Mouse (Mus musculus) neural tube, embryonic 12.5 days (tissue): ENCODE results near the gene Stxbp5l. TPM values are rescaled to one million over a fixed set of nuclear protein-coding genes. Genes with fewer than 3 reads are reported as not detected.
A peak's percentile ranks its signal among the peaks of the same experiment; 100 is the strongest.

Experiments
- ATAC-seq: fragments of 200-750 bp; cut with Nextera tagmentation; 2 replicates; pipeline ENCODE4 v1.8.0; 2017; ENCODE audit warnings: low read depth, mild to moderate bottlenecking, moderate TSS enrichment, moderate library complexity; ENCODE audit not compliant: low FRiP score
- H3K27ac ChIP-seq: fragments of 300-500 bp; sonication (generic); 2 replicates; pipeline ENCODE4 v1.5.1; 2016
- H3K27me3 ChIP-seq: fragments of 300-500 bp; sonication (generic); replicated peaks from 2 replicates; pipeline ENCODE4 v1.6.1; 2016; ENCODE audit warnings: mild to moderate bottlenecking
- H3K36me3 ChIP-seq: fragments of 300-500 bp; sonication (generic); 2 replicates; pipeline ENCODE4 v1.6.1; 2016; ENCODE audit warnings: mild to moderate bottlenecking
- H3K4me1 ChIP-seq: fragments of 300-500 bp; sonication (generic); 2 replicates; pipeline ENCODE4 v1.6.1; 2016
- H3K4me2 ChIP-seq: fragments of 300-500 bp; sonication (generic); replicated peaks from 2 replicates; pipeline ENCODE4 v1.6.1; 2016; ENCODE audit warnings: mild to moderate bottlenecking
- H3K4me3 ChIP-seq: fragments of 300-500 bp; sonication (generic); 2 replicates; pipeline ENCODE4 v1.5.1; 2016
- H3K9ac ChIP-seq: fragments of 300-500 bp; sonication (generic); 2 replicates; pipeline ENCODE4 v1.6.1; 2016; ENCODE audit warnings: mild to moderate bottlenecking
- H3K9me3 ChIP-seq: fragments of 300-500 bp; sonication (generic); 2 replicates; pipeline ENCODE4 v1.6.1; 2016; ENCODE audit warnings: mild to moderate bottlenecking
- WGBS: fragments of 180-500 bp; shearing (Covaris S2); methylation state at CpG from one replicate; pipeline ENCODE4 v1.1.7; 2016; 5-methylcytosine and 5-hydroxymethylcytosine counted together
- polyA plus RNA-seq: library from polyadenylated mRNA; unstranded; fragments of >200 nt; fragmentation: Nextera tagmentation; extraction: Ambion mirVana; gene quantifications from 2 replicates; pipeline ENCODE4 v1.2.1, GENCODE M21; 2016

The Stxbp5l gene
- 5.4 and 7.2 TPM in 2 replicates for polyA plus RNA-seq

DNA sequence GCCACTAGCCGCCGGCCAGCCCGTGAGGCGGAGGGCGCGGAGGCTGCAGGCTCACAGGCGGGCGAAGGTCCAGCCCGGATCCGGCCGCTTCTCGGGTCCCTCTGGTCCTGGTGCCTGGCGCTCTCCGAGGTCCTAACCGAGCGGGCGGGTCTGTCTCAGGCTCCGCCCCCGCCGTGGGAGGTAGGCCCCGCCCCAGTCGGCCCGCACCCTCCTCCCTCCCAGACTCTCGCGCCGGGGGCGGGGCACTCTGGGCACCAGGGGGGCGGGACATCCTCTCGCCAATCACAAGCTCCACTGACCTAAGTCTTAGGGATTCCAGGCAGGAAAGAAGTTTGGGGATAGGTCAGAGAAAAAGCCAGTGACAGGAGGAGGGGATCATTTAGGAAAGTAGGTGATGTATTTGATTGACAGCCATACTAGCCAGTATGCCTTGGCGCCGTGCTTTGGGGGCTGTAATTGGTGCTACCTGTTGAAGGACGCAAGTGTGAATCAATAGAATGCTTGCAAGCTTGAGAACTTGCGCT is at the start of gene Stxbp5l:
TSS of gene Stxbp5l (minus strand) at position 142 of the 524 bp plus-strand sequence.
- under 1% methylated on average over 31 of the region's 33 CpGs for WGBS
- no peaks in the 10 kb centered on the region for H3K9me3 ChIP-seq
- peak; percentile 96 for ATAC-seq
- H3K27ac ChIP-seq: no peak within 1 kb of the TSS
- H3K27me3 ChIP-seq: no peaks in the 10 kb centered on the region
- H3K4me2 ChIP-seq: peak within 1 kb of the TSS; percentile 95
- no peaks in the 10 kb centered on the region for H3K36me3 ChIP-seq
- H3K4me3 ChIP-seq: peak within 1 kb of the TSS; percentile 65
- H3K9ac ChIP-seq: peak within 1 kb of the TSS; percentile 73
- peaks cover 5% of the 10 kb centered on the region; the same call in 1 of the 2 replicates for H3K4me1 ChIP-seq

DNA sequence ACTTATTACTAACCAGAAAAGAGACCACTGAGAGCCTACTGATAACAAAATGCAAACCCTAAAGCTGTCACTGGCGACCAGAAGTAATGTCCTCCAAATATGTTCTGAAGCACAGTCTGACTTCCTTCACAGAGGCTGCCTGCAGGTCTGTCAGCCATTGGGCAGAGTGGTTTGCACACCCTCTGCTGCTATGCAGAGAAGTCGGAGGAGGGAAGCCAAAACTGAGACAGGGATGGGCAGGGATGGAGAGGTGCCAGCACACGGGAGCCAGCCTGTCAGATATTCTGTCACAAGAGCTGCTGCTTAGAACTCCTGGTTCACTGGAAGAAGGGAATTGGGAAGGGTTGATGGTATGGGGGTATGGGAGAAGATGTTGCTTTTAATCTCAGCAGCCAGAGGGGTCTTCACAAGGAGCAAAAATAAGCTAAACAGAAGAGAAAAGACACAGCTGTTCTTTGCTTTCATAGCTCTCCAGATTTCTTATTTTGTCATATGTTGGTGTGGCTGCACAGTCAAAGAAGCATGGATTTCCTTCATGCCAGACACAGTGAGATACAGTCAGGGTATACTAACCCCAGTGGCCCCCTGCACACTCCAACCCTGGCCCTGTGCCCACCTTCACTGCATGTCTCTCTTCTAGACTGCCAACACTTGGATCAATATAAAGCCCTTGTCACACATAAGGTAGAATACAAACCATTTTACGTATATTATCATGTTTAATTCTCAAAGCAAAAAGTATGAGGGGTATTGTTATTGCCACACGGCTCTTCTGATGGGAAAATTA is 48.8 kb upstream of the Stxbp5l start:
- WGBS: 77% methylated on average over 5 of the region's 5 CpGs
- Histone ChIP-seq H3K4me2 (no peak overlapping the region), H3K9ac (no peak overlapping the region), H3K27ac (no peak overlapping the region), H3K4me1 (no peaks in the 10 kb centered on the region), H3K9me3 (no peaks in the 10 kb centered on the region), H3K4me3 (no peak overlapping the region), H3K27me3 (no peaks in the 10 kb centered on the region), H3K36me3 (no peaks in the 10 kb centered on the region)
- ATAC-seq: no peak

DNA sequence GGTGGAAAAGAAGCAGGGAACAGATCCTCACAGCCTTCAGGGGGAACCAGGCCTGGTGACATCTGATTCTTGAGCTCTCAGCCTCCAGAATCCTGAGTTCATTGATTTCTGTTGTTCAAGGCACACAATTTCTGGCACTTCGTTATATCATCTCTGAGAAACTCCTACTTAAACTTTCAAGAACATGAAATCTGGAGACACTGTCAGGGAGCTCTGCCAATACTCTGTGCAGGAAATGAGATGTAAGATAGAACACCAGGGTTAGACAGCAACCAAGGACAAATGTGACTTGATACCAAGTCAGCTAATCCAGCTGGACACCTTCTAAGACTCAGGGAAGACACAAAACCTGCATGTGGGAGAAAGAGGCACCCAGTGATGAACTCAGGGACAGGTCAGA is 40.7 kb upstream of the Stxbp5l start:
- Histone ChIP-seq H3K9ac (no peak overlapping the region), H3K4me2 (no peak overlapping the region), H3K27me3 (no peaks in the 10 kb centered on the region), H3K27ac (no peak overlapping the region), H3K9me3 (no peaks in the 10 kb centered on the region), H3K36me3 (no peaks in the 10 kb centered on the region), H3K4me3 (no peak overlapping the region), H3K4me1 (no peaks in the 10 kb centered on the region)
- ATAC-seq: no peak
- 84% methylated on average over 1 of the region's 1 CpGs for WGBS

DNA sequence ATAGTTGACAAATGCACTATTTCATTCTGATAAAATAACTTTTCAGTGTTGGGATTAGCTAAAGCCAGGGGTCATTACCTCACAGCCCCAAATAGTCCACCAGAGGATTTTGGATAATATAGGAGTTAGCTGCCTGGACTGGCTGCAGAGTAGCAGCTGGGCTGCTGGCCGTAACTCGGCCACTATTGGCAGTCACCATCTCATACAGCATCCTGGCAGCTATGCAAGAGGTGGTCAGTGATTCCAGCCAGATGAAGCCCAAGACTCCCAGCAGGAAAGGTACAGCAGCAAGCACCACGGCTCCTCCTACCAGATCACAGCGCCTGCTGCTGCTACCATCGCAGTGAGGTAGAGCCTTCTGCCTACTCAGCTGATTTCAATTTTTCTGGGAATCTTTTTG is 38.1 kb upstream of the Stxbp5l start:
- no peak for ATAC-seq
- H3K27me3 ChIP-seq: no peaks in the 10 kb centered on the region
- H3K4me3 ChIP-seq: no peak overlapping the region
- H3K4me2 ChIP-seq: no peak overlapping the region
- no peaks in the 10 kb centered on the region for H3K4me1 ChIP-seq
- no peak overlapping the region for H3K27ac ChIP-seq
- H3K9me3 ChIP-seq: no peaks in the 10 kb centered on the region
- H3K9ac ChIP-seq: no peak overlapping the region
- no peaks in the 10 kb centered on the region for H3K36me3 ChIP-seq
- WGBS: 81% methylated on average over 5 of the region's 5 CpGs

DNA sequence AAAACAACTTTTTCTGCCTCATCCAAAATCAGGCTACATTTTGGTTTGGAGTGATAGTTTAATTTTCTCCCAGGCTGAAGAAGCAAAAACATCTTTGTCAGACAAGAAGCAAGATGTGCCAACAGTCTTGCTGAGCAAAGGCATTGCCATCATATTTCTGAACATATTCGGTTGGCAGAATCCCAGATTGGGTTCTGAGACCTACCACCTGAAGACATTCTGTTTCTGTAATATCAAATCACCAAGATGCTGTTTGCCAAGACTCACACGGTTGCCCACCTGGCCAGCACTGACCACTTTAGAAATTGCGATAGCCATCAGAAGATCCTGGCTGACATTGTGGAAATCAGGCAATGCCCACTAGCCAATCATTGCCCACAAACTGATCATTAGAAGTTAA is 37.1 kb upstream of the Stxbp5l start:
- no peaks in the 10 kb centered on the region for H3K27me3 ChIP-seq
- no peaks in the 10 kb centered on the region for H3K4me1 ChIP-seq
- H3K9me3 ChIP-seq: peaks cover 5% of the 10 kb centered on the region; the same call in 1 of the 2 replicates
- no peak for ATAC-seq
- H3K27ac ChIP-seq: no peak overlapping the region
- no peak overlapping the region for H3K9ac ChIP-seq
- WGBS: 94% methylated on average over 3 of the region's 3 CpGs
- H3K36me3 ChIP-seq: no peaks in the 10 kb centered on the region
- no peak overlapping the region for H3K4me2 ChIP-seq
- H3K4me3 ChIP-seq: no peak overlapping the region

DNA sequence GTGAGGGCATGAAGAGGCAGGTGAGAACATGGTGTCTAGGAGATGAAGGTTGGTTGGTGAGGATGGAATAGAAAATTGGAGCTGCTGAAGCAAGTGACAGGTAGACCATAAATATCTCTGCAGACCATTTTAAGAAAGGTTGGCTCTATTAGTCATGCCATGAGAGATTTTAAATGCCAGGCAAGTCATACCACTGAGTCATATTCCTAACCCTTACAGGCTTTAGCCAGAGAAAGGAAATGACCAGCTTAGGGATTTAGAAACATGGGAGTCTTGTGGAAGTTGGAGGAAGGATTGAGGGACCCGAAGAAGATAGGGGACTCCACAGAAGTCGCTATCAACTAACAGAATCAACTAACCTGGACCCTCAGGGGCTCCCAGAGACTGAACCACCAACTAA is 35.8 kb upstream of the Stxbp5l start:
- ATAC-seq: no peak
- no peak overlapping the region for H3K27ac ChIP-seq
- no peak overlapping the region for H3K4me3 ChIP-seq
- no peaks in the 10 kb centered on the region for H3K4me1 ChIP-seq
- H3K36me3 ChIP-seq: no peaks in the 10 kb centered on the region
- no peak overlapping the region for H3K4me2 ChIP-seq
- H3K9me3 ChIP-seq: peaks cover 5% of the 10 kb centered on the region; the same call in 1 of the 2 replicates
- H3K27me3 ChIP-seq: no peaks in the 10 kb centered on the region
- no peak overlapping the region for H3K9ac ChIP-seq
- WGBS: 89% methylated on average over 2 of the region's 2 CpGs

DNA sequence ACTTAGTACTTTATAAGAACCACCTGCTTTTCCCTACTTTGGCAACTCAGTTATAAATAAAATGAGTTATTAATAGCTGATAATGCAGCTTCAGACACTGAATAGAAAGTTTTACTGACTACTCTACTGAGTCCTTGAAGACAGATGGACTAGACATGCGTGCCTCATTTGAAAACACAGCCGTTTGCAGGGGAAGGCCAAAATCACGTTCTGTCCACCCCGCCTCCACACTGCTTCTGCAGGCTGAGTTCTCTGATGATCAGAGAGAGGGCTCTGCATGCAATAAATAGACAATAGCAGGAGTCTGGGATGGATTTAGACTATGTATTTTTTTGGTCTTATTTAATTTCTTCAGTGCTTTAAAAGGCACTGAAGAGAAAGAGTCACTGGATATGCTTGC is 20.8 kb upstream of the Stxbp5l start:
- H3K4me2 ChIP-seq: no peak overlapping the region
- H3K9me3 ChIP-seq: no peaks in the 10 kb centered on the region
- ATAC-seq: no peak
- no peak overlapping the region for H3K9ac ChIP-seq
- no peaks in the 10 kb centered on the region for H3K36me3 ChIP-seq
- H3K27me3 ChIP-seq: no peaks in the 10 kb centered on the region
- H3K4me3 ChIP-seq: no peak overlapping the region
- 67% methylated on average over 4 of the region's 4 CpGs for whole genome bisulfite sequencing
- H3K4me1 ChIP-seq: no peaks in the 10 kb centered on the region
- H3K27ac ChIP-seq: no peak overlapping the region

DNA sequence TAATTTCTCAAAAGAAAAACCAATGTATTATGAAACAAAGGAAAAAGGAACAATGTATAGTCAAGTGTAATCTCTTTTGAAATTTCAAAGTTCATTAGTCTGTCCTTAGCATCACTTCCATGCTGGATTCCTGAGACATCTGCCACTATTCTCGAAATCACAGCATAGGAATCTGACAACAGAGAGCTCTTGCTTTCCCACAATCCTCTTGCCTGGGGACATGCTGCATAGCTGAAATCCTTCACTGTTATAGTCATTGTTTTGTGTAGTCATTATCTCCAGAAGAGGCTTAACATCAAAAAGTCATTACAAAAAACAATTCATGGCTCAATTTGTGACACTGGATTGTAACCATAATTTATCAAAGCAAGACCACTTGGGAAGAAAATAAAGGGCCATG is 20.2 kb upstream of the Stxbp5l start:
- no peaks in the 10 kb centered on the region for H3K9me3 ChIP-seq
- 54% methylated on average over 1 of the region's 1 CpGs for WGBS
- no peak overlapping the region for H3K4me3 ChIP-seq
- no peak overlapping the region for H3K27ac ChIP-seq
- no peak overlapping the region for H3K4me2 ChIP-seq
- H3K36me3 ChIP-seq: no peaks in the 10 kb centered on the region
- ATAC-seq: no peak
- H3K4me1 ChIP-seq: no peaks in the 10 kb centered on the region
- no peak overlapping the region for H3K9ac ChIP-seq
- H3K27me3 ChIP-seq: no peaks in the 10 kb centered on the region

DNA sequence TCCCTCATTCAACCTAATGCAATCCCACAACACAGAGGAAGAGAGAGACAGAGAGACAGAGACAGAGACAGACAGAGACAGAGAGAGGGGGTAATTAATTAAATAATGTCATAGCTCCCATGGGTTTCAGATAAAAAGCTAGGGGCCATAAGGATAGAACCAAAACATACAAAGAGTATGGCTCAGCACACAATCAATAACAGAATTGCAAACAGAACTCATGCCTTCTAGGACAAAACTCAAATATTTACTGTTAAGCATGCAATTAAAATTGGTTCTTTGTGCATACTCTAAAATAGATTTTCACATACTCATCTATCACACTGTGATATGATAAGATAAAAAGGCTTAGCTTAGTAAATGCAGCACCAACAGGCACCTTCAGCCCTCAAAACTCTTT is 5.2 kb upstream of the Stxbp5l start:
- no peaks in the 10 kb centered on the region for H3K4me1 ChIP-seq
- no peak overlapping the region for H3K27ac ChIP-seq
- no peaks in the 10 kb centered on the region for H3K27me3 ChIP-seq
- no peaks in the 10 kb centered on the region for H3K36me3 ChIP-seq
- no peak for ATAC-seq
- no peak overlapping the region for H3K9ac ChIP-seq
- H3K4me3 ChIP-seq: no peak overlapping the region
- H3K4me2 ChIP-seq: no peak overlapping the region
- H3K9me3 ChIP-seq: no peaks in the 10 kb centered on the region

DNA sequence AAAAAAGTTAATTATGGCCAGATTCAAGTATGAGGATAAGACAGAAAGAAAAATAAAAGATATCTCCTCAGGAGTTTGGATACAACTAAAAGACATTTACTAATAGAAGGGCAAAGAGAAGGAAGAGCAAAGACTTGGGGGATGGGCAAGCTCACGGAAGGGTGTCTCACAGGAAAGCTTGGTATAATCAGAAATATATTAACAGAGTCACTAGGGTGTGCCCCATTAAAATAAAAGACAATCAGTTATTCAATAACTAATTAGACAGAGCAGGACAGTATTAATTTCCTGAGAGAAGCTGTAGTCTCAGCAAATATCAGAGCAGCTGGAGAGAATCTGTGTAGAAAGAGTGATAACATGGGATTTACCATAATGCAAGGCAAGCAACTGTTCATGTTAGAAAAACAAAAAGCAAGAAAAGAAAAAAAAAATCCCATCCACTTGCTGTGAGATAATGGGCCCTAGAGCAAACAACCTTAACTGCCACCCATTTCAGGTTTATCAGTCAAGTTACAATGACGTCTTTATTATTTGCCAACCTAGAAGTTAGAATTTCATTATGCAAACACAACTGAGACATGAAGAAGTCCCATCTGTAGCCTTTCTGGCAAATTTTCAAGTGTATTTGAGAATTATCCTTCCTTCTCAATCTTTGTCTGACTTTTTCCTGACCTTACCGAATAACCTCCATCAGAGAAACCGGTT is 4.6 kb upstream of the Stxbp5l start:
- no peaks in the 10 kb centered on the region for H3K36me3 ChIP-seq
- no peaks in the 10 kb centered on the region for H3K27me3 ChIP-seq
- no peak overlapping the region for H3K4me2 ChIP-seq
- no peak overlapping the region for H3K9ac ChIP-seq
- H3K27ac ChIP-seq: no peak overlapping the region
- WGBS: 74% methylated on average over 4 of the region's 4 CpGs
- no peak for ATAC-seq
- no peak overlapping the region for H3K4me3 ChIP-seq
- H3K4me1 ChIP-seq: no peaks in the 10 kb centered on the region
- no peaks in the 10 kb centered on the region for H3K9me3 ChIP-seq

DNA sequence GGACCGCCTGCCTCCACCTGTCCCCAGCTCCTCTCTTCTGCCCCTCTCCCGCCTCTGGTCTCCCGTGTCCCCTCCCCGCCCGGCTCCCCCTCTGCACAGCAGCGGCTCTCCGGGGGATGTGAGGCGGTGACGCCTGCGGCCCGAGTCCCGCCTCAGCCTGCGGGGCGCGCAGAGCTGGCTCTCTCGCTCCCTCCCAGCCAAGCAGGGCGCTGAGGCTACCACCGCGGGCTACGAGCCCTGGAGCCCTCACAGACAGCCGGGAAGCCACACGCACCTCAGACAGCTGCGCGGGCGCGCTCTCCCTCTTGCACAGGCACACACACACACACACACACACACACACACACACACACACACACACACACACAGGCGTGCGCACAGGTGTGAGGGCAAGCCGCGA is 393 bp downstream of the Stxbp5l start:
- peaks cover 5% of the 10 kb centered on the region; the same call in 1 of the 2 replicates for H3K4me1 ChIP-seq

DNA sequence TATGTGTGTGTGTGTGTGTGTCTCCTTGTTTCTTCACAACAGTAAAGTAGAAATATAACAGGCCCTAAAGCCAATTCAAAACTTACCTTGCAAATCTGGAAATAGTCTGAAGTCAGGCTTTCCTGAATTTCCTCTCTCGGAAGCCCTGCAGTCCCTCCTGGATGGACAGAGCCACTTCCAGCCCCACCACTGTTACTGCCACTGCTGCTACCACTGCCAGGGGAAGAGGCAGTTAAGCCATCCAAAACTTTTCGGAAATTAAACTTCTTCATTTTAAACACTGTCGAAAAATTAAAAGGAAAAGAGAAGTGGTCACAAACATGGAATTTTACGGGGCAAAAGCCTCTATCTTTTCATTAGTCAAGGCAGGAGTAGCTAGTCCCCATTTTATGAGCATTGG is 1.3 kb downstream of the Stxbp5l start:
- Histone ChIP-seq H3K27ac (no peak overlapping the region), H3K27me3 (no peaks in the 10 kb centered on the region), H3K9me3 (no peaks in the 10 kb centered on the region), H3K36me3 (no peaks in the 10 kb centered on the region), H3K4me1 (peaks cover 5% of the 10 kb centered on the region; the same call in 1 of the 2 replicates), H3K4me2 (peak overlapping the region; percentile 95), H3K9ac (no peak overlapping the region), H3K4me3 (peak overlapping the region; percentile 65; the same call in 1 of the 2 replicates)
- ATAC-seq: no peak
- WGBS: 49% methylated on average over 4 of the region's 4 CpGs

More for the DNA sequence above, 393 bp downstream of the Stxbp5l start:
- ATAC-seq: peak; percentile 94
- H3K4me2 ChIP-seq: peak overlapping the region; percentile 95
- 0% methylated on average over 30 of the region's 30 CpGs for WGBS
- no peaks in the 10 kb centered on the region for H3K9me3 ChIP-seq
- no peak overlapping the region for H3K27ac ChIP-seq
- peak overlapping the region; percentile 73 for H3K9ac ChIP-seq
- peak overlapping the region; percentile 65 for H3K4me3 ChIP-seq
- no peaks in the 10 kb centered on the region for H3K36me3 ChIP-seq
- H3K27me3 ChIP-seq: no peaks in the 10 kb centered on the region
